Comparison of ENCODE assay signal across 8 mouse cellular contexts in genomic region chr17:45618941-45619385, GRCm38 (mm10). TPM values are rescaled to one million over a fixed set of nuclear protein-coding genes. Genes with fewer than 3 reads are reported as not detected.
DNase-seq lines count a peak whose midpoint lies in the region; ATAC-seq and TF ChIP-seq lines count a peak whose summit lies in the region.

No protein-coding gene starts in this region.

- ATAC-seq in intestine, postnatal 0 days = no peak
- peak; percentile 67 for ATAC-seq in stomach, embryonic 15.5 days (ENCODE audit: insufficient read depth, low FRiP score, low read depth)

- no peak for TF ChIP-seq CTCF in intestine, postnatal 0 days (IDR thresholded peaks at IDR 0.05; ENCODE audit: low read depth)

- peak overlapping the region; percentile 70 for H3K27ac ChIP-seq in intestine, postnatal 0 days (ENCODE audit: low read depth, low read length)
- peak overlapping the region; percentile 71 for H3K27ac ChIP-seq in stomach, embryonic 15.5 days

- no peaks in the 10 kb centered on the region for H3K9me3 ChIP-seq in intestine, postnatal 0 days (ENCODE audit: control insufficient read depth)
- H3K9me3 ChIP-seq in stomach, embryonic 15.5 days = no peaks in the 10 kb centered on the region

- 0 out of 2 replicates have a peak, but pooled peaks cover 5% of the 10 kb centered on the region for H3K4me1 ChIP-seq in intestine, postnatal 0 days (replicated peaks; ENCODE audit: control insufficient read depth, insufficient read depth, low read length)
- peaks cover 12% of the 10 kb centered on the region for H3K4me1 ChIP-seq in stomach, embryonic 15.5 days

- no peaks in the 10 kb centered on the region for H3K27me3 ChIP-seq in intestine, postnatal 0 days (replicated peaks; ENCODE audit: control insufficient read depth, insufficient read depth, low read length)
- no peaks in the 10 kb centered on the region for H3K27me3 ChIP-seq in stomach, embryonic 15.5 days (replicated peaks)

- WGBS in intestine, postnatal 0 days = 24% methylated on average over 8 of the region's 8 CpGs
- WGBS in stomach, embryonic 15.5 days = 23% methylated on average over 8 of the region's 8 CpGs

- peak; percentile 43 to 54 for DNase-seq in spleen, postnatal 36 days (ENCODE audit: low spot score in 2 of 2)
- no peak for DNase-seq in spleen, postnatal 14 days (ENCODE audit: low spot score in 2 of 2)
- DNase-seq in heart, adult 18-20 months = peak; percentile 78 to 85
- peak; percentile 67 to 74 for DNase-seq in lung, adult 18-20 months
- no peak for DNase-seq in right cerebral cortex, adult 2 months (ENCODE audit: low spot score in 2 of 2)
- DNase-seq in left cerebral cortex, adult 11 months (ENCODE audit: low spot score) = no peak

- peak overlapping the region; percentile 52 for H3K4me2 ChIP-seq in intestine, postnatal 0 days (replicated peaks; ENCODE audit: low read depth)
- H3K4me2 ChIP-seq in stomach, embryonic 15.5 days = peak overlapping the region; percentile 46

- H3K4me3 ChIP-seq in intestine, postnatal 0 days (ENCODE audit: low read depth, low read length) = peak overlapping the region; percentile 22
- peak overlapping the region; percentile 24 for H3K4me3 ChIP-seq in stomach, embryonic 15.5 days (replicated peaks)

- H3K36me3 ChIP-seq in intestine, postnatal 0 days (ENCODE audit: control insufficient read depth, insufficient read depth) = no peaks in the 10 kb centered on the region
- H3K36me3 ChIP-seq in stomach, embryonic 15.5 days = no peaks in the 10 kb centered on the region

- H3K9ac ChIP-seq in intestine, postnatal 0 days (ENCODE audit: low read depth, low read length) = peak overlapping the region; percentile 42
- H3K9ac ChIP-seq in stomach, embryonic 15.5 days = no peak overlapping the region

RNA-seq across cellular contexts. Expression of gene Mymx, which starts 17.1 kb away (rescaled TPM):
- total RNA-seq in heart, adult 18-20 months (2021) = not detected
- 0.34 and 0.38 TPM in 2 replicates for polyA plus RNA-seq in intestine, postnatal 0 days (2015; fragmentation: Nextera tagmentation; extraction: Ambion mirVana)
- 0.40 and 1.3 TPM in 2 replicates for polyA plus RNA-seq in stomach, embryonic 15.5 days (2015; fragmentation: Nextera tagmentation; extraction: Ambion mirVana)

RNA-seq across cellular contexts. Expression of gene Slc29a1, which starts 19.6 kb away (rescaled TPM):
- 10 to 100 TPM; 65.0 to 67.4 TPM for total RNA-seq in heart, adult 18-20 months (2021)
- 37.8 and 38.4 TPM in 2 replicates for polyA plus RNA-seq in intestine, postnatal 0 days (2015; fragmentation: Nextera tagmentation; extraction: Ambion mirVana)
- 83.4 and 88.9 TPM in 2 replicates for polyA plus RNA-seq in stomach, embryonic 15.5 days (2015; fragmentation: Nextera tagmentation; extraction: Ambion mirVana)

RNA-seq across cellular contexts. Expression of gene Capn11, which starts 40.2 kb away (rescaled TPM):
- under 1 TPM; 0.17 to 0.57 TPM for total RNA-seq in heart, adult 18-20 months (2021)
- not detected in 2 replicates for polyA plus RNA-seq in intestine, postnatal 0 days (2015; fragmentation: Nextera tagmentation; extraction: Ambion mirVana)
- polyA plus RNA-seq in stomach, embryonic 15.5 days (2015; fragmentation: Nextera tagmentation; extraction: Ambion mirVana) = 0.26 and 0.41 TPM in 2 replicates

RNA-seq across cellular contexts. Expression of gene Hsp90ab1, which starts 45.9 kb away (rescaled TPM):
- total RNA-seq in heart, adult 18-20 months (2021) = 1,000 to 10,000 TPM; 1,354 to 1,581 TPM
- 483 and 505 TPM in 2 replicates for polyA plus RNA-seq in intestine, postnatal 0 days (2015; fragmentation: Nextera tagmentation; extraction: Ambion mirVana)
- polyA plus RNA-seq in stomach, embryonic 15.5 days (2015; fragmentation: Nextera tagmentation; extraction: Ambion mirVana) = 1,532 and 1,551 TPM in 2 replicates

RNA-seq across cellular contexts. Expression of gene Slc35b2, which starts 55.3 kb away (rescaled TPM):
- total RNA-seq in heart, adult 18-20 months (2021) = 10 to 100 TPM; 23.4 to 26.0 TPM
- polyA plus RNA-seq in intestine, postnatal 0 days (2015; fragmentation: Nextera tagmentation; extraction: Ambion mirVana) = 77.7 and 79.5 TPM in 2 replicates
- polyA plus RNA-seq in stomach, embryonic 15.5 days (2015; fragmentation: Nextera tagmentation; extraction: Ambion mirVana) = 115 and 131 TPM in 2 replicates

Comparison
In these comparisons a context has a peak if more than half of its experiments do, and no peak if none do; other contexts are left out.
1. DNase-seq: peak in spleen, postnatal 36 days (2 of 2), heart, adult 18-20 months (2 of 2) and lung, adult 18-20 months (2 of 2); none in spleen, postnatal 14 days (0 of 2), right cerebral cortex, adult 2 months (0 of 2) and left cerebral cortex, adult 11 months (single experiment).